Mouse (Mus musculus) urinary bladder, postnatal 25 days (tissue): ENCODE data around the gene Rasgef1b.

ENCODE experiments used
- DNase-seq: peaks from one replicate; pipeline ENCODE4 v3.0.0; 2022; ENCODE audit warnings: low spot score

The Rasgef1b gene

GRCm38 (mm10) chr5:99451416-99451815, 277.4 kb downstream of the Rasgef1b start:
- DNase-seq, result no peak

- DNase-seq, result no peak
Observed at GRCm38 (mm10) chr5:99450994-99451393, 277.9 kb downstream of the Rasgef1b start.

GRCm38 (mm10) chr5:99450463-99450862, 278.4 kb downstream of the Rasgef1b start:
- DNase-seq, result no peak

GRCm38 (mm10) chr5:99447481-99447880, 281.4 kb downstream of the Rasgef1b start:
- no peak for DNase-seq

GRCm38 (mm10) chr5:99445242-99445641, 283.6 kb downstream of the Rasgef1b start:
- DNase-seq, result no peak

- DNase-seq, result no peak
Observed at GRCm38 (mm10) chr5:99444777-99445176, 284.1 kb downstream of the Rasgef1b start.

- no peak for DNase-seq
Observed at GRCm38 (mm10) chr5:99440109-99440508, 288.8 kb downstream of the Rasgef1b start.

- no peak for DNase-seq
Observed at GRCm38 (mm10) chr5:99438526-99438925, 290.3 kb downstream of the Rasgef1b start.

- no peak for DNase-seq
Observed at GRCm38 (mm10) chr5:99434226-99434625, 294.6 kb downstream of the Rasgef1b start.

GRCm38 (mm10) chr5:99432471-99432870, 296.4 kb downstream of the Rasgef1b start:
- DNase-seq, result peak; percentile 11

GRCm38 (mm10) chr5:99429273-99429672, 299.6 kb downstream of the Rasgef1b start:
- DNase-seq, result no peak

GRCm38 (mm10) chr5:99428648-99429047, 300.2 kb downstream of the Rasgef1b start:
- DNase-seq, result no peak

GRCm38 (mm10) chr5:99423271-99423670, 305.6 kb downstream of the Rasgef1b start:
- no peak for DNase-seq

- no peak for DNase-seq
Observed at GRCm38 (mm10) chr5:99422856-99423255, 306.0 kb downstream of the Rasgef1b start.

- DNase-seq, result no peak
Observed at GRCm38 (mm10) chr5:99422092-99422491, 306.8 kb downstream of the Rasgef1b start.

- no peak for DNase-seq
Observed at GRCm38 (mm10) chr5:99419872-99420271, 309.0 kb downstream of the Rasgef1b start.

- no peak for DNase-seq
Observed at GRCm38 (mm10) chr5:99416902-99417301, 312.0 kb downstream of the Rasgef1b start.

- no peak for DNase-seq
Observed at GRCm38 (mm10) chr5:99415676-99416075, 313.2 kb downstream of the Rasgef1b start.

GRCm38 (mm10) chr5:99415049-99415448, 313.8 kb downstream of the Rasgef1b start:
- DNase-seq, result no peak

- no peak for DNase-seq
Observed at GRCm38 (mm10) chr5:99414293-99414692, 314.6 kb downstream of the Rasgef1b start.

- DNase-seq, result no peak
Observed at GRCm38 (mm10) chr5:99413851-99414250, 315.0 kb downstream of the Rasgef1b start.

GRCm38 (mm10) chr5:99413391-99413790, 315.5 kb downstream of the Rasgef1b start:
- no peak for DNase-seq

GRCm38 (mm10) chr5:99404403-99405170, 324.3 kb downstream of the Rasgef1b start:
- no peak for DNase-seq

- DNase-seq, result no peak
Observed at GRCm38 (mm10) chr5:99403325-99403724, 325.5 kb downstream of the Rasgef1b start.
